Mouse (Mus musculus): Measurements from ENCODE around the gene Spag5. TPM values are rescaled to one million over a fixed set of nuclear protein-coding genes. Genes with fewer than 3 reads are reported as not detected.

The Spag5 gene
- polyA plus RNA-seq, 1 experiment from 2014 or later = 76.1 TPM

DNA sequence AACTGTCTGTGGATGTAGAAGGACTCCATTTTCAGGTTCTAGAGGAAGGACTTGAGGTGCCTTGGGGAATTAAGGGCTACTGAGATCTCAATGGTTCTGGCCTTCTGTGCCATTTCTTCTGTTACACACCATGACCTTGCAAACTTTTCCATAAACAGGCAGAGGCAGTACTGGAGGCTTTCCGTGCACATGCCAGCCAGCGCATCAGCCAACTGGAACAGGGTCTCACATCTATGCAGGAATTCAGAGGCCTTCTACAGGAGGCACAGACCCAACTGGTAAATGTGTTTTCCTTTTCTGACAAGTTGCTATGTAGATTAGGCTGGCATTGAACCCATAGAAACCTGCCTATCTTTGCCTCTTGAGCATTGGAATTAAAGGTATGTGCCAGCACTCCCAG is 12.3 kb downstream of the Spag5 start:
- ATAC-seq (replicated peaks; ENCODE audit: low FRiP score) (no peak), DNase-seq (ENCODE audit: low spot score) (no peak)
- H3K36me3 ChIP-seq (ENCODE audit: control insufficient read depth, insufficient read depth, low read length) = peaks cover 46% of the 10 kb centered on the region
- no peak overlapping the region for H3K4me2 ChIP-seq (ENCODE audit: low read depth, low read length, severe bottlenecking)
- H3K4me1 ChIP-seq (replicated peaks; ENCODE audit: control insufficient read depth, insufficient read depth, low read length) = no peaks in the 10 kb centered on the region
- no peak overlapping the region for H3K4me3 ChIP-seq (ENCODE audit: low read depth, low read length)
- H3K27me3 ChIP-seq (ENCODE audit: control insufficient read depth, insufficient read depth, low read length) = no peaks in the 10 kb centered on the region
- H3K27ac ChIP-seq (ENCODE audit: low read depth, low read length) = no peak overlapping the region
- no peaks in the 10 kb centered on the region for H3K9me3 ChIP-seq (ENCODE audit: control insufficient read depth, low read length)
- no peak overlapping the region for H3K9ac ChIP-seq (ENCODE audit: low read length)
- 95% methylated on average over 2 of the region's 2 CpGs for WGBS

DNA sequence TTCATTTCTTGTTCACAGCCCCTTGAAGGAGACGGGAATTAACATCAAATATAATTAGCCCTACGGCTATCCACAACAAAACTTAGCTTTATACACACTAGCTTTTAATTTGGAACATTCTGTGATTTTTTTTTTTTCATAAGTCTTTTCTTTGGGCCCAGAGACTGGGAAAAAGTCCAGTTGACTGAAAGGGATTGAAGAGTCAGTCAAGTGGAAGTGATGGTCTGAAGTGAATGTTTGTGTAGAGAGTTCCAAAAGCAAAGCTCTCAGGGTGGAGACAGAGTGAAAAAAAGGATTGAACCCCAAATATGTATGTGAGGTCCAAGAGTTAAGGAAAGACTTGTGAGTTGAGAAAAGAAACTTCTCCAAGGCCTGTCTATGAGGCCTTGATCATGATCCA is 17.1 kb downstream of the Spag5 start:
- no peak overlapping the region for H3K27ac ChIP-seq (ENCODE audit: low read depth, low read length)
- DNase-seq (ENCODE audit: low spot score) (no peak), ATAC-seq (replicated peaks; ENCODE audit: low FRiP score) (no peak)
- 78% methylated on average over 2 of the region's 2 CpGs for WGBS
- H3K4me1 ChIP-seq (replicated peaks; ENCODE audit: control insufficient read depth, insufficient read depth, low read length) = peaks cover 4% of the 10 kb centered on the region; the same call in 1 of the 2 replicates
- H3K4me2 ChIP-seq (ENCODE audit: low read depth, low read length, severe bottlenecking) = no peak overlapping the region
- H3K36me3 ChIP-seq (ENCODE audit: control insufficient read depth, insufficient read depth, low read length) = peaks cover 41% of the 10 kb centered on the region
- H3K9ac ChIP-seq (ENCODE audit: low read length) = no peak overlapping the region
- H3K4me3 ChIP-seq (ENCODE audit: low read depth, low read length) = no peak overlapping the region
- H3K9me3 ChIP-seq (ENCODE audit: control insufficient read depth, low read length) = no peaks in the 10 kb centered on the region
- H3K27me3 ChIP-seq (ENCODE audit: control insufficient read depth, insufficient read depth, low read length) = no peaks in the 10 kb centered on the region

- 62% methylated on average over 2 of the region's 2 CpGs for WGBS
- Histone ChIP-seq H3K9ac (ENCODE audit: low read length) (no peak overlapping the region), H3K27ac (ENCODE audit: low read depth, low read length) (no peak overlapping the region), H3K4me3 (ENCODE audit: low read depth, low read length) (no peak overlapping the region), H3K9me3 (ENCODE audit: control insufficient read depth, low read length) (no peaks in the 10 kb centered on the region), H3K4me1 (replicated peaks; ENCODE audit: control insufficient read depth, insufficient read depth, low read length) (peaks cover 4% of the 10 kb centered on the region; the same call in 1 of the 2 replicates), H3K4me2 (ENCODE audit: low read depth, low read length, severe bottlenecking) (no peak overlapping the region), H3K36me3 (ENCODE audit: control insufficient read depth, insufficient read depth, low read length) (peaks cover 18% of the 10 kb centered on the region; the same call in 1 of the 2 replicates), H3K27me3 (ENCODE audit: control insufficient read depth, insufficient read depth, low read length) (no peaks in the 10 kb centered on the region)
- ATAC-seq (replicated peaks; ENCODE audit: low FRiP score) (0 out of 2 replicates have a peak, but pooled peaks have one; percentile 12), DNase-seq (ENCODE audit: low spot score) (no peak)
These were observed 20.9 kb downstream of the Spag5 start for GRCm38 (mm10) chr11:78322076-78322831.

DNA sequence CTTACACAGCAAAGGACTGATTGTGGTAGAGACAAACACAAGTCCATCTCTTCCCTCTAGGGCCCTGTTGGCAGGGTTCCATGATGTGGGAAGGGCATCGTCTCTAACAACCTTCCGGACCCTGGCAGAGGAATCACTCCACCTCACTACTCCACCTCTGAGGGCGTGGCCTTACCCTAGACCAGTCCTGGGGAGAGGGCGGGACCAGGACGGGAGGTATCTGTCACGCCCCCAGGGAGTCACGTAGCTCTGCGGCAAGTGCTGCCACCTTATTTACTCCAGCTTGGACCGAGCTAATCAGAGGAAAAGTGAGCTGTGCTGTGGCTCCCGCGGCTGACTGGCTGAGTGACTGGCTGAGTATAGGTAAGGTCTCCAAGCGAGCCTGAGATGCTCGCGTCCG is 21.5 kb downstream of the Spag5 start, which contains the start of gene Aldoc:
Gene Aldoc, plus strand, starts transcription at position 109 of the 400 bp plus-strand sequence.
- Histone ChIP-seq H3K4me1 (replicated peaks; ENCODE audit: control insufficient read depth, insufficient read depth, low read length) (peaks cover 4% of the 10 kb centered on the region; the same call in 1 of the 2 replicates), H3K9me3 (ENCODE audit: control insufficient read depth, low read length) (no peaks in the 10 kb centered on the region), H3K36me3 (ENCODE audit: control insufficient read depth, insufficient read depth, low read length) (peaks cover 12% of the 10 kb centered on the region; the same call in 1 of the 2 replicates), H3K9ac (ENCODE audit: low read length) (no peak within 1 kb of the TSS), H3K4me3 (ENCODE audit: low read depth, low read length) (no peak within 1 kb of the TSS), H3K27me3 (ENCODE audit: control insufficient read depth, insufficient read depth, low read length) (no peaks in the 10 kb centered on the region), H3K4me2 (ENCODE audit: low read depth, low read length, severe bottlenecking) (no peak within 1 kb of the TSS), H3K27ac (ENCODE audit: low read depth, low read length) (no peak within 1 kb of the TSS)
- ATAC-seq (replicated peaks; ENCODE audit: low FRiP score) (peak; percentile 75), DNase-seq (ENCODE audit: low spot score) (peak; percentile 78)
- WGBS = 5% methylated on average over 15 of the region's 15 CpGs

DNA sequence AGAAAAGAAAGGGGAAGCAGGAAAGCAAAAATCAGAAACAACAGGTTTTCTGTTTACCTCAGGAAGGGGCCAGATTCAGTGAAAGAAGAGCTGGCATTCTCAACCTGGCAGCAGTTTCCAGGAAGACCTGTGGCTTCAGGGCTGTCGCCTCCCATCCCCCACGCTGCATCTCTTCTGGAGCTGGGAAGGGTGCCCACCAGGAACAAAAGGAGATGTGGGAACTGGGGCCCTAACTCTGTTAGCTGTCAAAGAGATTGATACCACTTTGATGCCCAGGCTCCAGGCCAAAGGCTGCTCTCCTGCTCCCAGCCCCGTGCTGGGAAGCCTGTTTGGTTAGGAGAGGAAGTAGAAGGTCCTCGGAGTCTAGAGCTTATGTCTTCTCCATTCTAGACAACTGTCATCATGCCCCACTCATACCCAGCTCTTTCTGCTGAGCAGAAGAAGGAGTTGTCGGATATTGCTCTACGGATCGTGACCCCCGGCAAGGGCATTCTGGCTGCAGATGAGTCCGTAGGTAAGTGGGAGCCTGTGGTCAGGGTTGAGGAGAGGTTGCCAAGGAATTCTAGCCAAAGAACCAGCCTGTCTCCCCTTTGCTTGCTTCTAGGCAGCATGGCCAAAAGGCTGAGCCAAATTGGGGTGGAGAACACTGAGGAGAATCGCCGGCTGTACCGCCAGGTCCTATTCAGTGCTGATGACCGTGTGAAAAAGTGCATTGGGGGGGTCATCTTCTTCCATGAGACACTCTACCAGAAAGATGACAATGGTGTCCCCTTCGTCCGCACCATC is 22.9 kb downstream of the Spag5 start:
- no peaks in the 10 kb centered on the region for H3K9me3 ChIP-seq (ENCODE audit: control insufficient read depth, low read length)
- no peak overlapping the region for H3K4me2 ChIP-seq (ENCODE audit: low read depth, low read length, severe bottlenecking)
- peaks cover 7% of the 10 kb centered on the region; the same call in 1 of the 2 replicates for H3K4me1 ChIP-seq (replicated peaks; ENCODE audit: control insufficient read depth, insufficient read depth, low read length)
- H3K4me3 ChIP-seq (ENCODE audit: low read depth, low read length) = no peak overlapping the region
- H3K36me3 ChIP-seq (ENCODE audit: control insufficient read depth, insufficient read depth, low read length) = peaks cover 3% of the 10 kb centered on the region; the same call in 1 of the 2 replicates
- DNase-seq (ENCODE audit: low spot score) = no peak
- H3K27ac ChIP-seq (ENCODE audit: low read depth, low read length) = no peak overlapping the region
- no peak overlapping the region for H3K9ac ChIP-seq (ENCODE audit: low read length)
- WGBS = 88% methylated on average over 15 of the region's 15 CpGs
- H3K27me3 ChIP-seq (ENCODE audit: control insufficient read depth, insufficient read depth, low read length) = no peaks in the 10 kb centered on the region
- no peak for ATAC-seq (replicated peaks; ENCODE audit: low FRiP score)

DNA sequence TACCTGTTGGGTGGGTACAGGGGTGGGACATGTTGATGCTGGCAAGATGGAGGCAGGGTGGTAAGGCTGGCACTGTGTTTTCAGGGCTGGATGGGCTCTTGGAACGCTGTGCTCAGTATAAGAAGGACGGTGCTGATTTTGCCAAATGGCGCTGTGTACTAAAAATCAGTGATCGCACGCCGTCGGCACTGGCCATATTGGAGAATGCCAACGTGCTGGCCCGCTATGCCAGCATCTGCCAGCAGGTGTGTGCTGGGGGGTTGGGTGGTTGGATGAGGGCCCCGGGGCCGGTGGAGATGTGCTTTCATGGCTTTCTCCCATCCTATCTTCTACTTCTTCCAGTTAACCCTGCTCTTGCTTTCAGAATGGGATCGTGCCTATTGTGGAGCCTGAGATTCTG is 23.6 kb downstream of the Spag5 start:
- Histone ChIP-seq H3K9ac (ENCODE audit: low read length) (no peak overlapping the region), H3K36me3 (ENCODE audit: control insufficient read depth, insufficient read depth, low read length) (no peaks in the 10 kb centered on the region; the same call in 1 of the 2 replicates), H3K4me3 (ENCODE audit: low read depth, low read length) (no peak overlapping the region), H3K4me2 (ENCODE audit: low read depth, low read length, severe bottlenecking) (no peak overlapping the region), H3K27me3 (ENCODE audit: control insufficient read depth, insufficient read depth, low read length) (no peaks in the 10 kb centered on the region), H3K4me1 (replicated peaks; ENCODE audit: control insufficient read depth, insufficient read depth, low read length) (peaks cover 7% of the 10 kb centered on the region; the same call in 1 of the 2 replicates), H3K9me3 (ENCODE audit: control insufficient read depth, low read length) (no peaks in the 10 kb centered on the region), H3K27ac (ENCODE audit: low read depth, low read length) (no peak overlapping the region)
- no peak for ATAC-seq (replicated peaks; ENCODE audit: low FRiP score)
- WGBS = 94% methylated on average over 12 of the region's 12 CpGs
- DNase-seq (ENCODE audit: low spot score) = no peak

GRCm38 (mm10) chr11:78327215-78327614 is 25.9 kb downstream of the Spag5 start:
- Histone ChIP-seq H3K4me1 (replicated peaks; ENCODE audit: control insufficient read depth, insufficient read depth, low read length) (peaks cover 7% of the 10 kb centered on the region; the same call in 1 of the 2 replicates), H3K4me2 (ENCODE audit: low read depth, low read length, severe bottlenecking) (no peak overlapping the region), H3K9me3 (ENCODE audit: control insufficient read depth, low read length) (no peaks in the 10 kb centered on the region), H3K27me3 (ENCODE audit: control insufficient read depth, insufficient read depth, low read length) (no peaks in the 10 kb centered on the region), H3K36me3 (ENCODE audit: control insufficient read depth, insufficient read depth, low read length) (no peaks in the 10 kb centered on the region; the same call in 1 of the 2 replicates), H3K9ac (ENCODE audit: low read length) (no peak overlapping the region), H3K27ac (ENCODE audit: low read depth, low read length) (no peak overlapping the region), H3K4me3 (ENCODE audit: low read depth, low read length) (no peak overlapping the region)
- ATAC-seq (replicated peaks; ENCODE audit: low FRiP score) = no peak
- DNase-seq (ENCODE audit: low spot score) = no peak
- 94% methylated on average over 4 of the region's 4 CpGs for WGBS

DNA sequence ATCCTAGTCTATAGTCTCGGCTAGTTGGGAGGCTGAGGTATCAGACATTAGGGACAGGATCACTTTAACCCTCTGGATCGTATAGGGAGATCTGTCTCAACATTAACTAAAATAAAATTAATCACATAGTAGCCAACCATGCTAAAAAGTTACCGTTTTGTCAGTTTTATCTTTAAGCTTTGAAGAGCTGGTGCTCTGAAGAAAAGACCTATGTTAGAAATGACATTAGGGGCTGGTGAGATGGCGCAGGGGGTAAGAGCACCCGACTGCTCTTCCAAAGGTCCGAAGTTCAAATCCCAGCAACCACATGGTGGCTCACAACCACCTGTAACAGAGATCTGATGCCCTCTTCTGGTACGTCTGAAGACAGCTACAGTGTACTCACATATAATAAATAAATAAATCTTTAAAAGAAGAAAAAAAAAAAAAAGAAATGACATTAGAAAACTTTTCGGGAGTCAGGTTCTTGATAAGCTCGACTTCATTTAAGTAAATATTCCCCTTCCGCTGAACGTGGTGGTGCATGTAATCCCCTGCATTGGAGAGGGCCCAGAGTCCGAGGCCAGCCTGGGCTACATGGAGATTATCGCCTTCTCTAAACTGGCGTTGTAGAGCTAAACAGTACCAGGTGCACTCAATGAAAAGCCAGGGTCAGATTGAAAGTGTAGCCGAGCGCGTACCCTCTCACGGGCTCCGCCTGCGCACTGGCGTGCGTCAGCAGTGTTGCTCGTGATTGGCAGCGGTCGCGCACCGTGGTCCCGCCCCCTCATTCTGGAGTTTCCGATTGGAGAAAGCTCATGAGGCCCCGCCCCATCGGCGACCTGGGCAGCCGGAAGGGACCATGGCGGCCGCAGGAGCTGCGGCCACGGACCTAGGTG is 26.5 kb downstream of the Spag5 start, which contains the start of gene Pigs:
Gene Pigs, plus strand, starts transcription at position 782 of the 878 bp plus-strand sequence.
- Histone ChIP-seq H3K9me3 (ENCODE audit: control insufficient read depth, low read length) (no peaks in the 10 kb centered on the region), H3K36me3 (ENCODE audit: control insufficient read depth, insufficient read depth, low read length) (peaks cover 2% of the 10 kb centered on the region; the same call in 1 of the 2 replicates), H3K4me2 (ENCODE audit: low read depth, low read length, severe bottlenecking) (peak within 1 kb of the TSS; percentile 90), H3K27me3 (ENCODE audit: control insufficient read depth, insufficient read depth, low read length) (no peaks in the 10 kb centered on the region), H3K4me1 (replicated peaks; ENCODE audit: control insufficient read depth, insufficient read depth, low read length) (peaks cover 3% of the 10 kb centered on the region; the same call in 1 of the 2 replicates), H3K27ac (ENCODE audit: low read depth, low read length) (no peak within 1 kb of the TSS), H3K9ac (ENCODE audit: low read length) (peak within 1 kb of the TSS; percentile 80), H3K4me3 (ENCODE audit: low read depth, low read length) (peak within 1 kb of the TSS; percentile 85)
- ATAC-seq (replicated peaks; ENCODE audit: low FRiP score) = peak; percentile 95
- peak; percentile 98 for DNase-seq (ENCODE audit: low spot score)
- 15% methylated on average over 37 of the region's 37 CpGs for WGBS

Measured in forebrain, embryonic 11.5 days (tissue).